Mouse (Mus musculus): ENCODE data around the gene Timm23.
"Not testable (repeated sequence)": the region's sequence is repeated elsewhere in the genome, so short reads cannot be mapped to it uniquely, and the experiment has no call there.

Gene Timm23

GRCm38 (mm10) chr14:32201791-32202451 lies at the start of gene Timm23, which contains the start of gene Parg:
TSS of gene Timm23 (minus strand) at chr14:32201898.
TSS of gene Parg (plus strand) at chr14:32201949.
- peak; percentile 82 to 88 for DNase-seq (ENCODE audit: low spot score in 2 of 2)

GRCm38 (mm10) chr14:32249616-32250015 lies 47.9 kb upstream of the Timm23 start:
- DNase-seq (ENCODE audit: low spot score in 2 of 2), result no peak

DNA sequence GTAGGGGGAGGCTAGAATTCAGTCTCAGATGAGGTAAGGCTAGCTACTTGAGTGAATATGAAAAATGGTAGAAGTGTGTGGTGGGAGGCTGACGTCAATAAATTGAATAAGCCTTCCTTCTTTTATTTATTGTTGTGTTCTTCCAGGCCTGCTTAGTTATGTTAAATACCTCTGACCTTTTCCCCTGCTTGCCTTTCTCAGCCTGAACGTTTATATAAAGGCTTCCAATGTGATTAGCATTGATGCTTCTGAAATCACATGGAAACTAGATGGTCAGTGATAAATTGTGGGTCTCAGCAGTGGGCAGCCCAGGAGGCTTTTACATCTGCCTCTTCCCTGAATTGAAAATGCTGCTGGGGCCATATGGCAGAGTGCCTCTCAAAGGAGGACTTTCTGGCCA lies 44.3 kb upstream of the Timm23 start:
- DNase-seq (ENCODE audit: low spot score in 2 of 2), result no peak

DNA sequence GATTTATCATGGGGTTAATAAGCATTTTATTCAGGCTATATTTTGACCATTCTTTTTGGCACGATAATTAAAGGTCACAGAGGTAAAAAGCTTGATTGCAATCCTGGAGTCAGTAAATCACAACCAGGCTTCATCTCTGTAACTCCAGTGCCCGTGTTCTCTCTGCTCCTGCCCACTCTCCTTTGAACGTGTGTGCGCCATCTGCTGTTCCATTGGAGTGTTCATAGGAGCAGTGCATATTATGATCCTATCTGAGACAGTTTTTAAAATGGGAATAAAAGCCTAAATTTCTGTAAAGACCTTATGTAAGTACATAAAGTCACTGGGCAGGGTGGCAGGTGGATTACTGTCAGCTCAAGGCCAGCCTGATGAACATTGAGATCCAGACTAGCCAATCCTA lies 40.7 kb upstream of the Timm23 start:
- DNase-seq (ENCODE audit: low spot score in 2 of 2), result no peak

DNA sequence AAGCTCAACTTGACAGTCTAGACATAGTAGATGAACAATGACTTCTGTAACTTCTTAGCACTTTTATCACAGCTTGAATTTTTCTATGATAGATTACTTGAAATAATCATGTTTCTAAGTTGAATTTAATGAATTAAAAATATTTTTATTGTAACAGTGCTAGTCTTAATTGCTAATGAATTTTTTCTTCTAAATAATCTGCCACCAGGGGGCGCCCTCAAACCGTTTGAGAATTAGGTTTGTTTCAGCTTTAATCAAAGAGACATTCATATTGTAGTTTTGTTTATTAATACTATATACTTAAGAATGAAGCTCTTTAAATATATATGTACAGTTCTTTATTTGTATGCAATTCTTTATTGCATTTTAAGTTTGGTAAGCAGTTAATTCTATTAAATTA lies 27.3 kb upstream of the Timm23 start:
- DNase-seq (ENCODE audit: low spot score in 2 of 2), result no peak

DNA sequence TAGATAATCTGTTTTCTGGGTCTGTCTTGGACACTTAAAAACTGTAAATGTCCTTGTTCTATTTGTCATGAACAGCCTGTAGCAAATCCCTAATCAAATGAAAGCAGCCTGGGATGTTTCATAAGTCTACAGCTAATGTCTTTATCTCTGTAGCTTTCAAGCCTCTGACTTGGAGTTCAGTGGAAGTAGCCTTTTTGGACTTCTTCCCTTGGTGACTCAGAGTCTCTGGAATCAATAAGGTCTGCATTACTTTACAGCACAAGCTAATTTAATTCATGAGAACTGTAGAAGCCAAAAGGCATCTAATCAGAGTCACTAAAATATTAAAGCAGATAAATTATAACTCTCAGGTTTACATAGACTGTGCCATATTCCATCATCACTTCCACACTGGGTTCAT lies 24.9 kb upstream of the Timm23 start:
- DNase-seq (ENCODE audit: low spot score in 2 of 2), result no peak

GRCm38 (mm10) chr14:32201354-32201753 lies 344 bp downstream of the Timm23 start:
- no peak for DNase-seq (ENCODE audit: low spot score in 2 of 2)

DNA sequence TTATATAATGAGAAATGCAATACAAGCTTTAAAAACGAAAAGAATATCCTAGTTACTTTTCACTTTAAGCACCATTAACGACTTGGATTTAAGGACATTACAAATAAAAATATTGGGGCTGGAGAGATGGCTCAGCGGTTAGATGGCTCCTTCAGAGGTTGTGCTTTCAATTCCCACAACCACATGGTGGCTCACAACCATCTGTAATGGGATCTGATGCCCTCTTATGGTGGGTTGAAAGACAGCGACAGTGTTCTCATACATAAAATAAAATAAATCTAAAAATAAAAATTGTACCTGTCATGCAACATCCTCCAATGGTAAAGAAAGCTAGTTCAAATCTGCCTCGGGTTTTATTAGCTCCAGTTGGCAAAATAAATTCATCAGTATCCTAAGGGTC lies 8.1 kb downstream of the Timm23 start:
- DNase-seq (ENCODE audit: low spot score in 2 of 2), result not testable (repeated sequence)

DNA sequence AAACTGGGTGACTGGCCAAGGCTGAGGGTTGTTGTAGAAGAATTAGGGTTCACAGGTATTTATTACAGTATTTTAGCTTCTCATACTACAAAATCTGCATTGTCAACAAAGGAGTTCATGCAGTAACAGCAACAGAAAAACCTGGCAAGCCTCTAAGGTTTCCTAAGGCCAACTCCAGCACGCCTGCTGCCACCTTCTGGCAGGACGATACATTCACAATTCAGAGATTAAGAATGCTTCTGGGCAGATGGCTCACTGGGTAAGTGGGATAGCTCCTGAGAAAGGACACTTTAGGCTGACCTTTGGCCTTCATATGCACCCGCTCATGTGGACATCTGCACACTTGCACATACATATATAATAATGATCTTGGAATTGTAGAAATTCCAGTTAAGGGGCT lies 9.3 kb downstream of the Timm23 start:
- DNase-seq (ENCODE audit: low spot score in 2 of 2), result peak in 1 of 2 experiments; percentile 24

GRCm38 (mm10) chr14:32191926-32192325 lies 9.8 kb downstream of the Timm23 start:
- DNase-seq (ENCODE audit: low spot score in 2 of 2), result no peak

DNA sequence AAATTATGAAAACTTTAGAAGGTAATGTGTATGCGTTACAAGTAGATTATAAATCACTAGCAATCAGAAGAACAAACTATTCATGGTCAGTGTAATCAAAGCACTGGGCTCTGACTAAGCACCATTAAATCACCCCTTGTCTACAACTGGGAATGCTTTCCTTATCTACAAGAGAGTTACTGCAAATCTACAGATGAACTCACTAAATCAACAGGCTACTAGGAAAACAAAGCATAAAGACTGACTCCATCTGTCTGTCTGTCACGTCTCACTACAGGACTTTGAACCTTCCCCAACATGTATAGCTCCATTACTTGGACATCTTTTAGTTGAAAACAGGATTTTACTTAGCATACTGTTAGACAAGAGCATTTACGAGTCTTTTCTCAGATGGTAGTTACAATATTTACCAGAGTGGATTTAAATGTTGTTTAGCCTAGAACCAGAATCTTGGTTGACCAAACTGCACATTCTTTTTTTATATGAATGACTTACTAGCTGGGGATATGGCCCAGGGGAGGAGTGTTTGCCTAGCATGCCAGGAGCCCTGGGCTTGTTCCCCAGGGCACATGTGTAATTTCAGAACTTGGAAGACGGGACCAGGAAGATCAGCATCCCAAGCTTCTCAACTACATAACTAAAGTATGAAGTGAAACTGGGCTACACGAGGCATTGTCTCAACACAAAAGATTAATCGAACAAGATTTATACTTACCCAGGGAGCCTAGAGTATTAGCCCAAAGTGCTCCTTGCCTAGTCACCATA lies 10.9 kb downstream of the Timm23 start:
- no peak for DNase-seq (ENCODE audit: low spot score in 2 of 2)

DNA sequence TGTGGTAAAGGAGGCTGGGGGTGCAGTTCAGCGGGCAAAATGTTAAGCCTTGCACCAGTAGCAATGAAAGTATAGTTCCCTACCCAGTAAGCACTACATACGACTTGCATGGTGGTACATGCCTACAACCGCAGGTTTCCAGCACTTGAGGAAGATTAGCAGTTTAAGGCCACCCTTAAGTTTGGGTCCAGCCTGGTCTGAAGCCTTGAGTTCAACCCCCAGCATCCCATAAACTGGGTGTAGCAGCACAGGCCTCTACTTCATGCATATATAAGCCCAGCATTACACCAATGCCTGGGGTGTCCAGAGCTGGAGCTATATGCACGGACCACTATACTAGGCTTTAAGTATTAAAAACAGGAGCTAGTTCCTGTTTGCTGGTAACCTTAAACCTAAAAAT lies 17.9 kb downstream of the Timm23 start:
- no peak for DNase-seq (ENCODE audit: low spot score in 2 of 2)

- DNase-seq (ENCODE audit: low spot score in 2 of 2), result no peak
Measured at GRCm38 (mm10) chr14:32180861-32181260, 20.8 kb downstream of the Timm23 start.

- no peak for DNase-seq (ENCODE audit: low spot score in 2 of 2)
Measured at GRCm38 (mm10) chr14:32179393-32180195, 22.1 kb downstream of the Timm23 start.

GRCm38 (mm10) chr14:32176590-32176989 lies 25.1 kb downstream of the Timm23 start:
- DNase-seq (ENCODE audit: low spot score in 2 of 2), result not testable (repeated sequence)

- no peak for DNase-seq (ENCODE audit: low spot score in 2 of 2)
Measured at GRCm38 (mm10) chr14:32175310-32175709, 26.4 kb downstream of the Timm23 start.

- DNase-seq (ENCODE audit: low spot score in 2 of 2), result no peak
Measured at GRCm38 (mm10) chr14:32170137-32170536, 31.6 kb downstream of the Timm23 start.

- DNase-seq (ENCODE audit: low spot score in 2 of 2), result no peak
Measured at GRCm38 (mm10) chr14:32168653-32169231, 33.0 kb downstream of the Timm23 start.

DNA sequence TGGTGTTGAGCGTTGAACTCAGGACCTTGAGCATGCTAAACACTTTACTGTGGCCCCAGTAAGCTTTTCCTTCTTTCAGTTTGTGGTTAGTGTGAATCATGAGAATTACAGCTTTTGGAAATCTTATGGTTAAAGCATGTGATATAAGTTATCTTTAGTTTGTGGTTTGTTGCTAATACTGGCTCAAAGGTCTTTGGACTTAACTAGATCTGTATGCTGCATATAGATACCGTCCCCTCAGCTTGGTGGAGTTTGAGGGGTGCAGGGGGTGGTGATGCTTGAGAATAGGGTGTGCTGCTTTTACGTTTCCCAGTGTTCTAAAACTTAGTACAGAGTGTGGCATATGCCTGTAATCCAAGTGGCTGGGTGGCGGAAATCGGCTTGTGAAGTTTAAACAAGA lies 34.4 kb downstream of the Timm23 start:
- DNase-seq (ENCODE audit: low spot score in 2 of 2), result no peak

- DNase-seq (ENCODE audit: low spot score in 2 of 2), result no peak
Measured at GRCm38 (mm10) chr14:32166840-32167239, 34.9 kb downstream of the Timm23 start.

GRCm38 (mm10) chr14:32166062-32166441 lies 35.6 kb downstream of the Timm23 start:
- DNase-seq (ENCODE audit: low spot score in 2 of 2), result no peak

All from urinary bladder, postnatal 4 days (tissue).